Mouse (Mus musculus) MEL (cell line): ENCODE data around the gene Prm3. TPM values are rescaled to one million over a fixed set of nuclear protein-coding genes. Genes with fewer than 3 reads are reported as not detected.

Experiments used
- DNase-seq: peaks from one replicate; pipeline ENCODE4 v3.0.0; 2011; ENCODE audit warnings: low read depth, low spot score
- H3K27ac ChIP-seq: 2 replicates; pipeline ENCODE4 v1.5.1; 2012; ENCODE audit warnings: low read depth, mild to moderate bottlenecking, control low read depth, low read length, moderate library complexity; ENCODE audit not compliant: control insufficient read depth
- H3K27me3 ChIP-seq, 2 experiments: fragments of 150-350 bp in 1 of 2; sonication (generic) in 1 of 2; 2 replicates each; pipeline ENCODE4 v1.6.1; 2012; ENCODE audit warnings: low read length in 2 of 2, mild to moderate bottlenecking in 2 of 2, improper control_type of control experiment in 1 of 2, moderate library complexity in 1 of 2; ENCODE audit not compliant: insufficient read depth in 2 of 2, control insufficient read depth in 1 of 2
- H3K36me3 ChIP-seq, 2 experiments: 2 replicates each; pipeline ENCODE4 v1.6.1; 2012 to 2014; ENCODE audit warnings: low read length in 2 of 2, improper control_type of control experiment in 1 of 2, inconsistent platforms in 1 of 2, mild to moderate bottlenecking in 1 of 2; ENCODE audit not compliant: insufficient read depth in 2 of 2, control insufficient read depth in 1 of 2
- H3K4me1 ChIP-seq, 2 experiments: fragments of 150-350 bp in 1 of 2; sonication (generic) in 1 of 2; 2 replicates each; pipeline ENCODE4 v1.6.1; 2012; ENCODE audit warnings: low read length in 2 of 2, improper control_type of control experiment in 1 of 2, mild to moderate bottlenecking in 1 of 2; ENCODE audit not compliant: insufficient read depth in 2 of 2, control insufficient read depth in 1 of 2
- H3K4me3 ChIP-seq, 2 experiments: fragments of 150-350 bp in 1 of 2; sonication (generic) in 1 of 2; 2 replicates each; pipeline ENCODE4 v1.5.1; 2012; ENCODE audit warnings: low read depth in 2 of 2, low read length in 2 of 2, mild to moderate bottlenecking in 2 of 2, moderate library complexity in 2 of 2, control low read depth in 1 of 2, improper control_type of control experiment in 1 of 2; ENCODE audit not compliant: control insufficient read depth in 1 of 2, insufficient read depth in 1 of 2
- H3K79me2 ChIP-seq: 2 replicates; pipeline ENCODE4 v1.6.1; 2012; ENCODE audit warnings: mild to moderate bottlenecking, low read length, moderate library complexity; ENCODE audit not compliant: control insufficient read depth, poor library complexity, insufficient read depth
- H3K9ac ChIP-seq: 2 replicates; pipeline ENCODE4 v1.6.1; 2012; ENCODE audit warnings: low read depth, mild to moderate bottlenecking, control low read depth, low read length, moderate library complexity; ENCODE audit not compliant: control insufficient read depth, poor library complexity, severe bottlenecking
- H3K9me3 ChIP-seq: fragments of 150-350 bp; sonication (generic); replicated peaks from 2 replicates; pipeline ENCODE4 v1.6.1; 2012; ENCODE audit warnings: mild to moderate bottlenecking, low read length, improper control_type of control experiment, moderate library complexity; ENCODE audit not compliant: insufficient read depth
- CHD1 ChIP-seq: IDR thresholded peaks from 2 replicates; pipeline ENCODE4 v1.6.1; 2012; ENCODE audit warnings: low read depth, mild to moderate bottlenecking, inconsistent platforms, low read length, improper control_type of control experiment
- E2F4 ChIP-seq: IDR thresholded peaks from 2 replicates; pipeline ENCODE4 v1.6.1; 2011; ENCODE audit warnings: low read depth, low read length, improper control_type of control experiment, borderline replicate concordance
- ELF1 ChIP-seq: IDR thresholded peaks from 2 replicates; pipeline ENCODE4 v1.6.1; 2014; ENCODE audit warnings: low read depth, mild to moderate bottlenecking, inconsistent platforms, low read length, improper control_type of control experiment, moderate library complexity
- EP300 ChIP-seq, 2 experiments: IDR thresholded peaks; 2 replicates each; pipeline ENCODE4 v1.6.1; 2011; ENCODE audit warnings: improper control_type of control experiment in 2 of 2, low read length in 2 of 2, low read depth in 1 of 2, mild to moderate bottlenecking in 1 of 2
- GABPA ChIP-seq: IDR thresholded peaks from 2 replicates; pipeline ENCODE4 v1.6.1; 2012; ENCODE audit warnings: low read depth, mild to moderate bottlenecking, inconsistent platforms, low read length, improper control_type of control experiment, moderate library complexity
- KAT2A ChIP-seq: conservative IDR thresholded peaks from 2 replicates; pipeline ENCODE4 v1.6.1; 2012; ENCODE audit warnings: low read depth, low read length, improper control_type of control experiment, inconsistent platforms
- MEF2A ChIP-seq: IDR thresholded peaks from 2 replicates; pipeline ENCODE4 v1.6.1; 2014; ENCODE audit warnings: low read depth, mild to moderate bottlenecking, inconsistent platforms, low read length, improper control_type of control experiment; ENCODE audit not compliant: poor library complexity, insufficient replicate concordance, severe bottlenecking; ENCODE audit errors: extremely low read depth
- MXI1 ChIP-seq: IDR thresholded peaks from 2 replicates; pipeline ENCODE4 v1.6.1; 2011; ENCODE audit warnings: mild to moderate bottlenecking, low read depth, low read length, improper control_type of control experiment
- MYB ChIP-seq: IDR thresholded peaks from 2 replicates; pipeline ENCODE4 v1.6.1; 2011; ENCODE audit warnings: mild to moderate bottlenecking, low read depth, low read length, improper control_type of control experiment
- MYC ChIP-seq: IDR thresholded peaks from 2 replicates; pipeline ENCODE4 v1.6.1; 2011; ENCODE audit warnings: low read depth, mild to moderate bottlenecking, low read length, improper control_type of control experiment, moderate library complexity
- NELFE ChIP-seq: IDR thresholded peaks from 2 replicates; pipeline ENCODE4 v1.6.1; 2011; ENCODE audit warnings: low read depth, low read length, improper control_type of control experiment
- POLR2A ChIP-seq, 2 experiments: IDR thresholded peaks; 2 replicates each; pipeline ENCODE4 v1.6.1; 2011 to 2012; ENCODE audit warnings: low read length in 2 of 2, mild to moderate bottlenecking in 2 of 2, control low read depth in 1 of 2, improper control_type of control experiment in 1 of 2, low read depth in 1 of 2, moderate library complexity in 1 of 2; ENCODE audit not compliant: control insufficient read depth in 1 of 2, insufficient read depth in 1 of 2, poor library complexity in 1 of 2
- RAD21 ChIP-seq: IDR thresholded peaks from 2 replicates; pipeline ENCODE4 v1.6.1; 2011; ENCODE audit warnings: mild to moderate bottlenecking, low read depth, low read length, improper control_type of control experiment
- RCOR1 ChIP-seq: IDR thresholded peaks from 2 replicates; pipeline ENCODE4 v1.6.1; 2012; ENCODE audit warnings: low read depth, mild to moderate bottlenecking, inconsistent platforms, low read length, improper control_type of control experiment
- SMC3 ChIP-seq: IDR thresholded peaks from 2 replicates; pipeline ENCODE4 v1.6.1; 2011; ENCODE audit warnings: low read depth, low read length, improper control_type of control experiment
- TAL1 ChIP-seq: IDR thresholded peaks from 2 replicates; pipeline ENCODE4 v1.6.1; 2012; ENCODE audit warnings: mild to moderate bottlenecking, inconsistent platforms, low read length, moderate library complexity, mixed read lengths
- TCF12 ChIP-seq: IDR thresholded peaks from 2 replicates; pipeline ENCODE4 v1.6.1; 2014; ENCODE audit warnings: low read depth, mild to moderate bottlenecking, inconsistent platforms, low read length, improper control_type of control experiment, moderate library complexity
- UBTF ChIP-seq: IDR thresholded peaks from 2 replicates; pipeline ENCODE4 v1.6.1; 2012; ENCODE audit warnings: low read depth, mild to moderate bottlenecking, inconsistent platforms, low read length, improper control_type of control experiment, moderate library complexity, borderline replicate concordance; ENCODE audit not compliant: insufficient read depth
- USF2 ChIP-seq, 2 experiments: IDR thresholded peaks; 2 replicates each; pipeline ENCODE4 v1.6.1; 2011 to 2012; ENCODE audit warnings: improper control_type of control experiment in 2 of 2, low read length in 2 of 2, borderline replicate concordance in 1 of 2, inconsistent platforms in 1 of 2, low read depth in 1 of 2, mild to moderate bottlenecking in 1 of 2; ENCODE audit not compliant: insufficient read depth in 1 of 2
- ZC3H11A ChIP-seq: IDR thresholded peaks from 2 replicates; pipeline ENCODE4 v1.6.1; 2012; ENCODE audit warnings: low read depth, mild to moderate bottlenecking, inconsistent platforms, low read length, improper control_type of control experiment
- ZKSCAN1 ChIP-seq: IDR thresholded peaks from 2 replicates; pipeline ENCODE4 v1.6.1; 2012; ENCODE audit warnings: low read depth, mild to moderate bottlenecking, inconsistent platforms, low read length, improper control_type of control experiment, moderate library complexity
- ZNF384 ChIP-seq: IDR thresholded peaks from 2 replicates; pipeline ENCODE4 v1.6.1; 2012; ENCODE audit warnings: low read depth, mild to moderate bottlenecking, inconsistent platforms, low read length, improper control_type of control experiment
- polyA plus RNA-seq, 2 experiments: library from polyadenylated mRNA; stranded (reverse) in 1 of 2; unstranded in 1 of 2; fragments of >175 nt in 1 of 2; fragments of >200 nt in 1 of 2; gene quantifications; 2 replicates each; pipeline versions ENCODE4 v1.2.1 to v1.2.4; 2012; ENCODE audit warnings: low replicate concordance in 2 of 2, low read depth in 1 of 2; ENCODE audit not compliant: insufficient read length in 2 of 2, insufficient read depth in 1 of 2, missing spikeins in 1 of 2
- total RNA-seq: library from RNA; depleted of rRNA; stranded (reverse); fragments of 300-350 nt; gene quantifications from 2 replicates; pipeline ENCODE4 v1.2.3, GENCODE M21; 2012

Prm3 gene
- total and polyA plus RNA-seq, 3 experiments = not detected

DNA sequence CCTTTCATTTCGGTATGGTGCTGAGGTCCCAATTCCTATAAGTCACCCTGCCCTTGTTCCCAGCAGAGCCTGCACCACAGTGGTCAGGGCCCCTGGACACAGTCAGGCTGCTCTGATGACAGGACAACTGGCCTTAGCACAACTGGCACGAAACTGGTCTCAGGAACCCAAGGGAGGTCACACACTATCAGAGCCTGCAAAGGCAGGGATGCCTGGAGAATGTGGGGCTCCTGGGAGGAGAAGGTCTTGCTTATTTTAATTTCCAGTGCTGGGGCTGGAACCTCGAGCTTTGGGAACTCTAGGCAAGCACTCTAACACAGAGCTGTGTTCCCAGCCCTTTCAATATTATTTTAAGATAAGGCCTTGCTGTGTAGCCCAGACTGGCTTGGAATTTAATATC, 29.3 kb upstream of the Prm3 start:
- Histone ChIP-seq H3K27me3 (peaks cover 2 to 4% of the 10 kb centered on the region in 2 experiments; a peak in 3 of 4 replicates), H3K36me3 (no peaks in the 10 kb centered on the region), H3K4me3 (no peak overlapping the region), H3K79me2 (no peaks in the 10 kb centered on the region), H3K27ac (no peak overlapping the region), H3K9me3 (no peaks in the 10 kb centered on the region), H3K4me1 (peaks cover 0 to 3% of the 10 kb centered on the region in 2 experiments; a peak in 2 of 4 replicates), H3K9ac (no peak overlapping the region)
- TF ChIP-seq KAT2A = no peak
- TF ChIP-seq MYB = no peak
- no peak for TF ChIP-seq RCOR1
- no peak for TF ChIP-seq POLR2A (IDR thresholded peaks at IDR 0.05; ENCODE audit: control insufficient read depth in 1 of 2, insufficient read depth in 1 of 2, low read depth in 1 of 2, low read length in 2 of 2, poor library complexity in 1 of 2)
- no peak for TF ChIP-seq NELFE
- TF ChIP-seq GABPA = no peak
- TF ChIP-seq E2F4 = no peak
- TF ChIP-seq TCF12 = no peak
- no peak for TF ChIP-seq TAL1
- TF ChIP-seq MYC = no peak
- no peak for TF ChIP-seq MEF2A
- TF ChIP-seq MXI1 = no peak
- no peak for TF ChIP-seq EP300 (IDR thresholded peaks at IDR 0.05; ENCODE audit: low read depth in 1 of 2, low read length in 2 of 2)
- TF ChIP-seq CHD1 = no peak
- no peak for TF ChIP-seq UBTF
- TF ChIP-seq ZKSCAN1 = no peak
- no peak for TF ChIP-seq RAD21
- TF ChIP-seq ELF1 = no peak
- no peak for TF ChIP-seq SMC3
- no peak for TF ChIP-seq USF2 (IDR thresholded peaks at IDR 0.05; ENCODE audit: borderline replicate concordance in 1 of 2, insufficient read depth in 1 of 2, low read depth in 1 of 2, low read length in 2 of 2)
- no peak for DNase-seq

GRCm38 (mm10) chr16:10818579-10819135, 27.9 kb upstream of the Prm3 start:
- H3K4me1 ChIP-seq = peaks cover 5 to 16% of the 10 kb centered on the region in 2 experiments; a peak in 3 of 4 replicates
- no peak for DNase-seq
- TF ChIP-seq E2F4 = no peak
- TF ChIP-seq ZNF384 = no peak
- no peak for TF ChIP-seq ZC3H11A

More at GRCm38 (mm10) chr16:10818579-10819135, 27.9 kb upstream of the Prm3 start:
- Histone ChIP-seq H3K27me3 (peaks cover 2 to 4% of the 10 kb centered on the region in 2 experiments; a peak in 3 of 4 replicates), H3K36me3 (peaks cover 0 to 7% of the 10 kb centered on the region in 2 experiments; a peak in 2 of 4 replicates), H3K27ac (no peak overlapping the region), H3K9ac (no peak overlapping the region), H3K4me3 (no peak overlapping the region), H3K9me3 (no peaks in the 10 kb centered on the region), H3K79me2 (no peaks in the 10 kb centered on the region)
